Mouse (Mus musculus) liver, embryonic 14.5 days (tissue): Measurements from ENCODE around the gene Fgfr2.

Experiments
- CTCF ChIP-seq: IDR thresholded peaks from 2 replicates; pipeline ENCODE4 v1.5.1; 2016; ENCODE audit warnings: antibody characterized with exemption, low read depth, control low read depth
- EP300 ChIP-seq: IDR thresholded peaks from 2 replicates; pipeline ENCODE4 v1.6.1; 2016; ENCODE audit warnings: antibody characterized with exemption, low read depth

DNA sequence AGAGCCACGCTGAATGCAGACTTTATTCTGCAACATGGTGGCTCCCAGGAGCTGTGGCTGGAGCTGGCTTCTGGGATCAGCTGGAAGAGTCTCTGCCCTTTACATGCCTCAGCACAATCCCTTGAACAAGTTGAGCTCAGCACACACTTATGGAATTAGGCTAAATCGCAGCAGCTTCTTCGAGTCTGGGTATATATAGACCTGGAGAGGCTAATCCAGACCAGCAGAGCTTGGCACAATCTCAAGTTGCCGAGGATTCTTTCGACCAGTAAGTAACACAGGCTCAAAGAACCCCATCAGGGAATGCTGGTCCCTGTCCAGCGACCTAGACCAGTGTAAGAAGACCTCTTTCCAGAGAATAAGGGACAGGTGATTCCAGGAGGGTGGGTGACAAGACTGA lies 341.3 kb downstream of the Fgfr2 start:
- TF ChIP-seq CTCF (no peak), EP300 (no peak)
